In genomic region chr11:68199801-68200423, GRCm38 (mm10) we compare ENCODE assay signal across 9 mouse cellular contexts.
A peak's percentile ranks its signal among the peaks of the same experiment; 100 is the strongest.
DNase-seq lines count a peak whose midpoint lies in the region; ATAC-seq and TF ChIP-seq lines count a peak whose summit lies in the region.
"Had no signal": no experiment of that assay in that cellular context is flagged by ENCODE, and none has a peak within 500 bp of the region (broad histone marks: within the 10 kb centered on the region; RNA-seq: fewer than 3 reads in every experiment).

No protein-coding gene starts in this region.

- no peak overlapping the region for H3K9ac ChIP-seq in heart, embryonic 16.5 days (ENCODE audit: low read length)
- no peak overlapping the region for H3K9ac ChIP-seq in heart, embryonic 12.5 days
- no peak overlapping the region for H3K9ac ChIP-seq in limb, embryonic 14.5 days (ENCODE audit: low read depth, low read length, severe bottlenecking)
- H3K9ac ChIP-seq: midbrain, embryonic 12.5 days had no signal

- no peak for ATAC-seq in heart, embryonic 16.5 days (replicated peaks; ENCODE audit: extremely low read depth, insufficient read depth, low FRiP score)
- ATAC-seq in heart, embryonic 12.5 days (ENCODE audit: insufficient number of reproducible peaks, low FRiP score): no peak
- ATAC-seq in hematopoietic stem cell, adult 5-6 weeks (replicated peaks in 1 of 2; ENCODE audit: insufficient read depth in 1 of 2, low FRiP score in 2 of 2, low TSS enrichment in 1 of 2, low read depth in 1 of 2, poor library complexity in 2 of 2, severe bottlenecking in 2 of 2): peak; percentile 58 to 63
- ATAC-seq in limb, embryonic 14.5 days (ENCODE audit: low FRiP score, low read depth): no peak

- H3K27me3 ChIP-seq in heart, embryonic 16.5 days (ENCODE audit: control insufficient read depth, insufficient read depth, low read length): no peaks in the 10 kb centered on the region
- H3K27me3 ChIP-seq in heart, embryonic 12.5 days (replicated peaks): no peaks in the 10 kb centered on the region; the same call in 1 of the 2 replicates
- no peaks in the 10 kb centered on the region for H3K27me3 ChIP-seq in limb, embryonic 14.5 days (ENCODE audit: control insufficient read depth, insufficient read depth, low read length)

- peaks cover 41% of the 10 kb centered on the region for H3K4me1 ChIP-seq in heart, embryonic 16.5 days (ENCODE audit: control insufficient read depth, insufficient read depth, low read length)
- H3K4me1 ChIP-seq in heart, embryonic 12.5 days (replicated peaks): peaks cover 40% of the 10 kb centered on the region
- H3K4me1 ChIP-seq in limb, embryonic 14.5 days (ENCODE audit: control insufficient read depth, insufficient read depth, low read length): peaks cover 34% of the 10 kb centered on the region

- no peak overlapping the region for H3K4me3 ChIP-seq in heart, embryonic 16.5 days (ENCODE audit: low read length)
- no peak overlapping the region for H3K4me3 ChIP-seq in heart, embryonic 12.5 days
- no peak overlapping the region for H3K4me3 ChIP-seq in limb, embryonic 14.5 days (replicated peaks; ENCODE audit: low read length)
- H3K4me3 ChIP-seq: midbrain, embryonic 12.5 days had no signal

- H3K4me2 ChIP-seq in heart, embryonic 16.5 days (ENCODE audit: low read depth, low read length): 0 out of 2 replicates have a peak overlapping the region, but pooled peaks have one; percentile 0
- no peak overlapping the region for H3K4me2 ChIP-seq in heart, embryonic 12.5 days
- no peak overlapping the region for H3K4me2 ChIP-seq in limb, embryonic 14.5 days (replicated peaks; ENCODE audit: low read depth, low read length, severe bottlenecking)
- H3K4me2 ChIP-seq: midbrain, embryonic 12.5 days had no signal

- peak; percentile 58 for DNase-seq in limb, embryonic 14.5 days (ENCODE audit: low spot score)
- DNase-seq in thymus, adult 18-20 months: peak; percentile 90 to 93
- no peak for DNase-seq in left cerebral cortex, adult 9 months (ENCODE audit: low spot score in 2 of 2)
- DNase-seq in adrenal gland, postnatal 36 days: no peak
- DNase-seq in c-Kit-positive CD71-positive TER-119-positive erythroid progenitor cells, embryonic 14.5 days (ENCODE audit: low spot score): no peak

- peak overlapping the region; percentile 65 for H3K27ac ChIP-seq in heart, embryonic 16.5 days (ENCODE audit: low read length)
- no peak overlapping the region for H3K27ac ChIP-seq in heart, embryonic 12.5 days (ENCODE audit: poor library complexity, severe bottlenecking)
- H3K27ac ChIP-seq in limb, embryonic 14.5 days (replicated peaks; ENCODE audit: low read depth, low read length): no peak overlapping the region
- H3K27ac ChIP-seq: midbrain, embryonic 12.5 days had no signal

- no peaks in the 10 kb centered on the region for H3K9me3 ChIP-seq in heart, embryonic 16.5 days (replicated peaks; ENCODE audit: control insufficient read depth, low read length)
- no peaks in the 10 kb centered on the region for H3K9me3 ChIP-seq in heart, embryonic 12.5 days (replicated peaks)
- no peaks in the 10 kb centered on the region for H3K9me3 ChIP-seq in limb, embryonic 14.5 days (ENCODE audit: control insufficient read depth, low read length)
- H3K9me3 ChIP-seq: midbrain, embryonic 12.5 days had no signal

- 46% methylated on average over 10 of the region's 10 CpGs for whole genome bisulfite sequencing in heart, embryonic 16.5 days
- WGBS in heart, embryonic 12.5 days: 45% methylated on average over 10 of the region's 10 CpGs
- WGBS in limb, embryonic 14.5 days: 17% methylated on average over 10 of the region's 10 CpGs

- H3K36me3 ChIP-seq in heart, embryonic 16.5 days (ENCODE audit: control insufficient read depth, insufficient read depth): no peaks in the 10 kb centered on the region
- H3K36me3 ChIP-seq in heart, embryonic 12.5 days: no peaks in the 10 kb centered on the region
- H3K36me3 ChIP-seq in limb, embryonic 14.5 days (ENCODE audit: control insufficient read depth, insufficient read depth, low read length): no peaks in the 10 kb centered on the region
- H3K36me3 ChIP-seq: midbrain, embryonic 12.5 days had no signal

- TF ChIP-seq POLR2A in limb, embryonic 14.5 days (IDR thresholded peaks at IDR 0.05; ENCODE audit: borderline replicate concordance, extremely low read depth, insufficient read depth, insufficient read length): no peak

Comparison
In these comparisons a context has a peak if more than half of its experiments do, and no peak if none do; other contexts are left out.
1. ATAC-seq: peak in hematopoietic stem cell, adult 5-6 weeks (2 of 2); none in heart, embryonic 16.5 days (single experiment), heart, embryonic 12.5 days (single experiment) and limb, embryonic 14.5 days (single experiment).
2. DNase-seq: peak in limb, embryonic 14.5 days (single experiment) and thymus, adult 18-20 months (2 of 2); none in left cerebral cortex, adult 9 months (0 of 2), adrenal gland, postnatal 36 days (0 of 2) and c-Kit-positive CD71-positive TER-119-positive erythroid progenitor cells, embryonic 14.5 days (single experiment).